Mouse (Mus musculus) neural tube, embryonic 14.5 days (tissue): ENCODE data around the gene Hdc. TPM values are rescaled to one million over a fixed set of nuclear protein-coding genes. Genes with fewer than 3 reads are reported as not detected.

Experiments
- ATAC-seq: fragments of 200-750 bp; cut with Nextera tagmentation; 2 replicates; pipeline ENCODE4 v1.8.0; 2017; ENCODE audit warnings: low read depth, mild to moderate bottlenecking, moderate TSS enrichment, moderate library complexity
- H3K27ac ChIP-seq: fragments of 300-500 bp; sonication (generic); 2 replicates; pipeline ENCODE4 v1.5.1; 2014; ENCODE audit warnings: low read depth, mild to moderate bottlenecking, control low read depth, low read length, moderate library complexity, mixed read lengths
- H3K27me3 ChIP-seq: fragments of 300-500 bp; sonication (generic); 2 replicates; pipeline ENCODE4 v1.6.1; 2014; ENCODE audit warnings: low read length; ENCODE audit not compliant: control insufficient read depth, insufficient read depth
- H3K36me3 ChIP-seq: fragments of 300-500 bp; sonication (generic); 2 replicates; pipeline ENCODE4 v1.6.1; 2014; ENCODE audit warnings: low read length, mixed read lengths; ENCODE audit not compliant: control insufficient read depth, insufficient read depth
- H3K4me1 ChIP-seq: fragments of 300-500 bp; sonication (generic); 2 replicates; pipeline ENCODE4 v1.6.1; 2014; ENCODE audit warnings: low read length; ENCODE audit not compliant: control insufficient read depth, insufficient read depth
- H3K4me2 ChIP-seq: fragments of 300-500 bp; sonication (generic); 2 replicates; pipeline ENCODE4 v1.6.1; 2014; ENCODE audit warnings: mild to moderate bottlenecking, low read depth, low read length, control low read depth
- H3K4me3 ChIP-seq: fragments of 300-500 bp; sonication (generic); 2 replicates; pipeline ENCODE4 v1.5.1; 2014; ENCODE audit warnings: low read depth, low read length, control low read depth, mixed read lengths
- H3K9ac ChIP-seq: fragments of 300-500 bp; sonication (generic); replicated peaks from 2 replicates; pipeline ENCODE4 v1.6.1; 2014; ENCODE audit warnings: low read depth, mild to moderate bottlenecking, control low read depth, low read length, mixed read lengths
- H3K9me3 ChIP-seq: fragments of 300-500 bp; sonication (generic); 2 replicates; pipeline ENCODE4 v1.6.1; 2016; ENCODE audit warnings: low read length; ENCODE audit not compliant: control insufficient read depth
- WGBS: fragments of 180-500 bp; shearing (Covaris S2); extraction: QIAGEN DNeasy Blood & Tissue Kit; methylation state at CpG from one replicate; pipeline ENCODE4 v1.1.7; 2014; 5-methylcytosine and 5-hydroxymethylcytosine counted together
- polyA plus RNA-seq: library from polyadenylated mRNA; unstranded; fragments of >200 nt; fragmentation: Nextera tagmentation; extraction: Ambion mirVana; gene quantifications from 2 replicates; pipeline ENCODE4 v1.2.1, GENCODE M21; 2014

Gene Hdc
- polyA plus RNA-seq, 1 experiment from 2014 or later: 0.24 TPM

DNA sequence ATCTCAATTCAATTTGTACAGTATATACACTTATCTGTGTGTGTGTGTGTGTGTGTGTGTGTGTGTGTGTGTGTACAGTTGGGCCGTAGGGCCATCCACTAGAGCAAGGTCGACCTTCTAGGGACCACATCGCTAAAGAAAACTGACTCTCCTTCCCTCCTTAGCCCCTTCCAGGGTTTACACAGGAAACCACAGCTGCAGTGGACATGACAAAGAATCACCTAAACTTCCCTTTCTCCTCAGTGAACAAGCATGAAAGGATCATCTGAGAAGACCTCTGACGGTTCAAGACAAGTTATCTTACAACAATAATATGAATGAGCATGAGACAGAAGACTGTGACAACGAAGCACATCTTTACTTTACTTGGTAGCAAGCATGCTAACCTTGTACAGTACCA lies 67.2 kb downstream of the Hdc start:
- Histone ChIP-seq H3K27ac (no peak overlapping the region), H3K4me3 (peak overlapping the region; percentile 65; the same call in 1 of the 2 replicates), H3K4me2 (peak overlapping the region; percentile 96; the same call in 1 of the 2 replicates), H3K9ac (no peak overlapping the region), H3K4me1 (peaks cover 9% of the 10 kb centered on the region; the same call in 1 of the 2 replicates), H3K36me3 (no peaks in the 10 kb centered on the region), H3K9me3 (no peaks in the 10 kb centered on the region), H3K27me3 (peaks cover 18% of the 10 kb centered on the region)
- no peak for ATAC-seq
- 29% methylated on average over 5 of the region's 5 CpGs for WGBS

GRCm38 (mm10) chr2:126551244-126551890 lies 67.7 kb downstream of the Hdc start:
- H3K27ac ChIP-seq: no peak overlapping the region
- H3K9ac ChIP-seq: no peak overlapping the region
- no peak overlapping the region for H3K4me2 ChIP-seq
- no peaks in the 10 kb centered on the region for H3K36me3 ChIP-seq
- H3K9me3 ChIP-seq: no peaks in the 10 kb centered on the region
- WGBS: 73% methylated on average over 8 of the region's 8 CpGs
- peaks cover 18% of the 10 kb centered on the region for H3K27me3 ChIP-seq
- H3K4me1 ChIP-seq: peaks cover 9% of the 10 kb centered on the region; the same call in 1 of the 2 replicates
- no peak for ATAC-seq
- H3K4me3 ChIP-seq: no peak overlapping the region

DNA sequence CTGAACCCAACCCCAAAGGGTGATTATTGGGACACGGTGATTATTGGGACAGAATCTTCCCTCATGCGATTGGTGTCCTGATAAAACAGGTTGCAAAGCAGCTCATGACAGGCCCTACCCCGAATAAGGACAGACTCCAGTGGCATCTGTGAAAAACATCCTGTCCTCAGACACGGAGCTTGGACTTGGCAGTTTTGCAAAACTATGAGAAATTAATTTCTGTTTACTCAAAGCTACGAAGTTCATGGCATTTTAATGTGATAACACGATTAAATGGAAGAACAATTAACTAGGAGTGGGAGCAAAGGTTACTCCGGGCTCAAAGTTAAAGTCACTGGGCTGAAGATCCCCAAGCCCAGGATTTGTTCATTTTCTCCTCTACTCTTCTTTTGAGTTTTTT lies 69.4 kb downstream of the Hdc start:
- 92% methylated on average over 7 of the region's 7 CpGs for whole genome bisulfite sequencing
- ATAC-seq: no peak
- Histone ChIP-seq H3K27ac (no peak overlapping the region), H3K4me2 (no peak overlapping the region), H3K36me3 (no peaks in the 10 kb centered on the region), H3K4me1 (peaks cover 9% of the 10 kb centered on the region; the same call in 1 of the 2 replicates), H3K9me3 (no peaks in the 10 kb centered on the region), H3K9ac (no peak overlapping the region), H3K27me3 (peaks cover 17% of the 10 kb centered on the region), H3K4me3 (no peak overlapping the region)

DNA sequence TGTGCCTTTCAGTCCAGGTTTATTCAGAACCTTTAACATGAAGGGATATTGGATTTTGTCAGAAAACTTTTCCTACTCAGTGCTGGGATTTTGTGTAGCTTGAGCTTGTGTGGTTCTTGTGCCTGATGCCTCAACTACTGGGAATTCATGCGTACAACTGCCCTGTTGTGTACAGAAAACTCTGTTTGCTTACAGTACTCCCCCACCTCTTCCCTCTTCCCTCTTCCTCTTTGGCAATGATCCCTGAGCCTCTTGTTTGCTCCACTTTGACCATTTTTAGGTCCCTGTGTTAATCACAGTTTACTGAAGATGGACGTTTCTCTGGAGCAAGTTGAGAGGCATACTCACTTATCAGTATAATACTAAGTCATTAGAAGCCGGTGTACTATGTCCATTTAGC lies 72.7 kb downstream of the Hdc start:
- Histone ChIP-seq H3K4me3 (no peak overlapping the region), H3K9ac (no peak overlapping the region), H3K4me2 (no peak overlapping the region), H3K36me3 (no peaks in the 10 kb centered on the region), H3K9me3 (no peaks in the 10 kb centered on the region), H3K4me1 (no peaks in the 10 kb centered on the region), H3K27me3 (peaks cover 3% of the 10 kb centered on the region; the same call in 1 of the 2 replicates), H3K27ac (no peak overlapping the region)
- no peak for ATAC-seq
- WGBS: 96% methylated on average over 3 of the region's 3 CpGs

GRCm38 (mm10) chr2:126545297-126545696 lies 73.8 kb downstream of the Hdc start:
- WGBS: 81% methylated on average over 5 of the region's 5 CpGs
- Histone ChIP-seq H3K27me3 (no peaks in the 10 kb centered on the region), H3K4me3 (no peak overlapping the region), H3K4me2 (no peak overlapping the region), H3K4me1 (no peaks in the 10 kb centered on the region), H3K9me3 (no peaks in the 10 kb centered on the region), H3K27ac (no peak overlapping the region), H3K9ac (no peak overlapping the region), H3K36me3 (no peaks in the 10 kb centered on the region)
- no peak for ATAC-seq

Other genes with a start within 250 kb of the Hdc start
- gene Atp8b4, start 118.6 kb downstream of the Hdc start, polyA plus RNA-seq: 0.03 and 0.10 TPM in 2 replicates
- gene Slc27a2, start 66.9 kb downstream of the Hdc start, polyA plus RNA-seq: 10.5 and 12.1 TPM in 2 replicates
- 39.1 and 47.4 TPM in 2 replicates for gene Gabpb1, start 57.0 kb upstream of the Hdc start, polyA plus RNA-seq
- gene Usp8, start 88.0 kb upstream of the Hdc start, polyA plus RNA-seq: 28.7 and 39.3 TPM in 2 replicates
- gene Usp50, start 164.2 kb upstream of the Hdc start, polyA plus RNA-seq: 2.7 and 2.9 TPM in 2 replicates